Mouse (Mus musculus) limb, embryonic 13.5 days (tissue): ENCODE results near the gene Rufy4. TPM values are rescaled to one million over a fixed set of nuclear protein-coding genes. Genes with fewer than 3 reads are reported as not detected.

ENCODE experiments used
- ATAC-seq: fragments of 200-750 bp; cut with Nextera tagmentation; 2 replicates; pipeline ENCODE4 v1.8.0; 2017; ENCODE audit warnings: low read depth, moderate number of reproducible peaks, moderate TSS enrichment; ENCODE audit not compliant: low FRiP score
- H3K27ac ChIP-seq: fragments of 300-500 bp; sonication (generic); 2 replicates; pipeline ENCODE4 v1.5.1; 2015; ENCODE audit warnings: inconsistent platforms, mild to moderate bottlenecking, moderate library complexity
- H3K27me3 ChIP-seq: fragments of 300-500 bp; sonication (generic); 2 replicates; pipeline ENCODE4 v1.6.1; 2015; ENCODE audit warnings: mild to moderate bottlenecking, inconsistent platforms
- H3K36me3 ChIP-seq: fragments of 300-500 bp; sonication (generic); 2 replicates; pipeline ENCODE4 v1.6.1; 2015; ENCODE audit warnings: inconsistent platforms, mild to moderate bottlenecking, moderate library complexity
- H3K4me1 ChIP-seq: fragments of 300-500 bp; sonication (generic); 2 replicates; pipeline ENCODE4 v1.6.1; 2015; ENCODE audit warnings: inconsistent platforms
- H3K4me2 ChIP-seq: fragments of 300-500 bp; sonication (generic); replicated peaks from 2 replicates; pipeline ENCODE4 v1.6.1; 2015; ENCODE audit warnings: inconsistent platforms, mild to moderate bottlenecking, moderate library complexity
- H3K4me3 ChIP-seq: fragments of 300-500 bp; sonication (generic); 2 replicates; pipeline ENCODE4 v1.5.1; 2015; ENCODE audit warnings: moderate library complexity, mild to moderate bottlenecking, inconsistent platforms
- H3K9ac ChIP-seq: fragments of 300-500 bp; sonication (generic); 2 replicates; pipeline ENCODE4 v1.6.1; 2015; ENCODE audit warnings: mild to moderate bottlenecking, inconsistent platforms
- H3K9me3 ChIP-seq: fragments of 300-500 bp; sonication (generic); 2 replicates; pipeline ENCODE4 v1.6.1; 2016; ENCODE audit warnings: inconsistent platforms
- WGBS: fragments of 180-500 bp; shearing (Covaris S2); methylation state at CpG from one replicate; pipeline ENCODE4 v1.1.7; 2015; 5-methylcytosine and 5-hydroxymethylcytosine counted together
- polyA plus RNA-seq: library from polyadenylated mRNA; unstranded; fragments of >200 nt; fragmentation: Nextera tagmentation; extraction: Ambion mirVana; gene quantifications from 2 replicates; pipeline ENCODE4 v1.2.1, GENCODE M21; 2015

Gene Rufy4
- polyA plus RNA-seq: 0.15 and 0.33 TPM in 2 replicates

- Histone ChIP-seq H3K4me3 (peak within 1 kb of the TSS; percentile 61), H3K36me3 (no peaks in the 10 kb centered on the region), H3K4me2 (peak within 1 kb of the TSS; percentile 92), H3K27ac (no peak within 1 kb of the TSS; the same call in 1 of the 2 replicates), H3K9ac (peak within 1 kb of the TSS; percentile 83), H3K27me3 (peaks cover 39% of the 10 kb centered on the region), H3K9me3 (no peaks in the 10 kb centered on the region), H3K4me1 (peaks cover 23% of the 10 kb centered on the region)
- ATAC-seq: peak; percentile 39; the same call in 1 of the 2 replicates
- under 1% methylated on average over 12 of the region's 12 CpGs for WGBS
Measured at GRCm38 (mm10) chr1:74124991-74125552, at the start of gene Rufy4. Gene Rufy4, plus strand, starts transcription at chr1:74125541.

GRCm38 (mm10) chr1:74076230-74076629 is 49.1 kb upstream of the Rufy4 start:
- no peak overlapping the region for H3K27ac ChIP-seq
- H3K9me3 ChIP-seq: no peaks in the 10 kb centered on the region
- H3K9ac ChIP-seq: no peak overlapping the region
- ATAC-seq: no peak
- H3K36me3 ChIP-seq: peaks cover 43% of the 10 kb centered on the region
- 78% methylated on average over 4 of the region's 4 CpGs for WGBS
- peaks cover 3% of the 10 kb centered on the region; the same call in 1 of the 2 replicates for H3K4me1 ChIP-seq
- H3K4me2 ChIP-seq: no peak overlapping the region
- H3K4me3 ChIP-seq: no peak overlapping the region
- no peaks in the 10 kb centered on the region for H3K27me3 ChIP-seq

GRCm38 (mm10) chr1:74077353-74077752 is 48.0 kb upstream of the Rufy4 start:
- H3K4me2 ChIP-seq: no peak overlapping the region
- H3K9ac ChIP-seq: peak overlapping the region; percentile 20; the same call in 1 of the 2 replicates
- no peak for ATAC-seq
- peaks cover 43% of the 10 kb centered on the region for H3K36me3 ChIP-seq
- H3K27me3 ChIP-seq: no peaks in the 10 kb centered on the region
- 0% methylated on average over 2 of the region's 2 CpGs for WGBS
- H3K4me3 ChIP-seq: no peak overlapping the region
- H3K27ac ChIP-seq: no peak overlapping the region
- H3K9me3 ChIP-seq: no peaks in the 10 kb centered on the region
- H3K4me1 ChIP-seq: peaks cover 13% of the 10 kb centered on the region

- Histone ChIP-seq H3K9ac (no peak overlapping the region), H3K4me2 (no peak overlapping the region), H3K4me3 (no peak overlapping the region), H3K27ac (peak overlapping the region; percentile 15; the same call in 1 of the 2 replicates), H3K36me3 (peaks cover 20% of the 10 kb centered on the region), H3K4me1 (peaks cover 51% of the 10 kb centered on the region), H3K9me3 (no peaks in the 10 kb centered on the region), H3K27me3 (no peaks in the 10 kb centered on the region)
- 62% methylated on average over 2 of the region's 2 CpGs for WGBS
- no peak for ATAC-seq
Measured at GRCm38 (mm10) chr1:74081573-74081989, 43.8 kb upstream of the Rufy4 start.

- Histone ChIP-seq H3K27me3 (no peaks in the 10 kb centered on the region), H3K4me2 (no peak overlapping the region), H3K9ac (no peak overlapping the region), H3K27ac (no peak overlapping the region), H3K4me1 (peaks cover 53% of the 10 kb centered on the region), H3K9me3 (no peaks in the 10 kb centered on the region), H3K4me3 (no peak overlapping the region), H3K36me3 (peaks cover 11% of the 10 kb centered on the region)
- whole genome bisulfite sequencing: 21% methylated on average over 6 of the region's 6 CpGs
- ATAC-seq: peak; percentile 16; the same call in 1 of the 2 replicates
Measured at GRCm38 (mm10) chr1:74082841-74083463, 42.4 kb upstream of the Rufy4 start.

GRCm38 (mm10) chr1:74084065-74084705 is 41.2 kb upstream of the Rufy4 start:
- H3K27ac ChIP-seq: peak overlapping the region; percentile 48
- H3K27me3 ChIP-seq: no peaks in the 10 kb centered on the region
- peak overlapping the region; percentile 50; the same call in 1 of the 2 replicates for H3K9ac ChIP-seq
- no peaks in the 10 kb centered on the region for H3K36me3 ChIP-seq
- peaks cover 64% of the 10 kb centered on the region for H3K4me1 ChIP-seq
- 0 out of 2 replicates have a peak, but pooled peaks have one; percentile 2 for ATAC-seq
- no peak overlapping the region for H3K4me2 ChIP-seq
- H3K9me3 ChIP-seq: no peaks in the 10 kb centered on the region
- H3K4me3 ChIP-seq: no peak overlapping the region
- 43% methylated on average over 6 of the region's 6 CpGs for WGBS

GRCm38 (mm10) chr1:74084752-74085151 is 40.6 kb upstream of the Rufy4 start:
- H3K9ac ChIP-seq: peak overlapping the region; percentile 50; the same call in 1 of the 2 replicates
- no peaks in the 10 kb centered on the region for H3K36me3 ChIP-seq
- WGBS: 25% methylated on average over 5 of the region's 5 CpGs
- H3K4me2 ChIP-seq: no peak overlapping the region
- no peak for ATAC-seq
- H3K27ac ChIP-seq: peak overlapping the region; percentile 48; the same call in 1 of the 2 replicates
- H3K9me3 ChIP-seq: no peaks in the 10 kb centered on the region
- peaks cover 70% of the 10 kb centered on the region for H3K4me1 ChIP-seq
- no peaks in the 10 kb centered on the region for H3K27me3 ChIP-seq
- no peak overlapping the region for H3K4me3 ChIP-seq

- no peak for ATAC-seq
- H3K4me3 ChIP-seq: no peak overlapping the region
- H3K27ac ChIP-seq: no peak overlapping the region
- WGBS: 90% methylated on average over 7 of the region's 7 CpGs
- no peak overlapping the region for H3K9ac ChIP-seq
- H3K9me3 ChIP-seq: no peaks in the 10 kb centered on the region
- H3K27me3 ChIP-seq: no peaks in the 10 kb centered on the region
- no peaks in the 10 kb centered on the region for H3K36me3 ChIP-seq
- peaks cover 78% of the 10 kb centered on the region for H3K4me1 ChIP-seq
- H3K4me2 ChIP-seq: no peak overlapping the region
Measured at GRCm38 (mm10) chr1:74085566-74085965, 39.8 kb upstream of the Rufy4 start.

GRCm38 (mm10) chr1:74088569-74088968 is 36.8 kb upstream of the Rufy4 start:
- Histone ChIP-seq H3K4me3 (peak overlapping the region; percentile 54; the same call in 1 of the 2 replicates), H3K9me3 (no peaks in the 10 kb centered on the region), H3K27me3 (no peaks in the 10 kb centered on the region), H3K9ac (no peak overlapping the region), H3K4me1 (peaks cover 84% of the 10 kb centered on the region), H3K27ac (no peak overlapping the region), H3K4me2 (peak overlapping the region; percentile 85), H3K36me3 (no peaks in the 10 kb centered on the region)
- 68% methylated on average over 1 of the region's 1 CpGs for WGBS
- ATAC-seq: no peak

- 16% methylated on average over 7 of the region's 7 CpGs for WGBS
Measured at GRCm38 (mm10) chr1:74090329-74090728, 35.0 kb upstream of the Rufy4 start.

GRCm38 (mm10) chr1:74091138-74091537 is 34.2 kb upstream of the Rufy4 start:
- H3K9ac ChIP-seq: peak overlapping the region; percentile 73
- ATAC-seq: peak; percentile 55
- no peaks in the 10 kb centered on the region for H3K27me3 ChIP-seq
- H3K4me1 ChIP-seq: peaks cover 79% of the 10 kb centered on the region
- H3K36me3 ChIP-seq: no peaks in the 10 kb centered on the region
- H3K27ac ChIP-seq: peak overlapping the region; percentile 99
- WGBS: under 1% methylated on average over 7 of the region's 7 CpGs
- peak overlapping the region; percentile 85 for H3K4me2 ChIP-seq
- H3K4me3 ChIP-seq: peak overlapping the region; percentile 54
- H3K9me3 ChIP-seq: no peaks in the 10 kb centered on the region

More at GRCm38 (mm10) chr1:74090329-74090728, 35.0 kb upstream of the Rufy4 start:
- Histone ChIP-seq H3K4me1 (peaks cover 80% of the 10 kb centered on the region), H3K4me3 (peak overlapping the region; percentile 54), H3K4me2 (peak overlapping the region; percentile 85), H3K27me3 (no peaks in the 10 kb centered on the region), H3K9me3 (no peaks in the 10 kb centered on the region), H3K9ac (peak overlapping the region; percentile 73), H3K27ac (peak overlapping the region; percentile 99; the same call in 1 of the 2 replicates), H3K36me3 (no peaks in the 10 kb centered on the region)
- ATAC-seq: no peak
